17 mouse cellular contexts compared by ENCODE assay signal in genomic region chr5:89277049-89277448, GRCm38 (mm10).
DNase-seq lines count a peak whose midpoint lies in the region; ATAC-seq and TF ChIP-seq lines count a peak whose summit lies in the region.
"Had no signal": no experiment of that assay in that cellular context is flagged by ENCODE, and none has a peak within 500 bp of the region (broad histone marks: within the 10 kb centered on the region; RNA-seq: fewer than 3 reads in every experiment).

No protein-coding gene starts in this region.

- ATAC-seq in intestine, embryonic 14.5 days (replicated peaks; ENCODE audit: low FRiP score, low TSS enrichment, low read depth), result 0 out of 2 replicates have a peak, but pooled peaks have one; percentile 26
- no peak for ATAC-seq in intestine, postnatal 0 days
- peak; percentile 71 for ATAC-seq in lung, postnatal 0 days
- no peak for ATAC-seq in forebrain, postnatal 0 days
- ATAC-seq in midbrain, postnatal 0 days (ENCODE audit: low FRiP score), result no peak
- ATAC-seq: forebrain, embryonic 15.5 days had no signal

- H3K4me1 ChIP-seq in intestine, embryonic 14.5 days (replicated peaks; ENCODE audit: control insufficient read depth, insufficient read depth, low read length), result no peaks in the 10 kb centered on the region
- H3K4me1 ChIP-seq in intestine, postnatal 0 days (replicated peaks; ENCODE audit: control insufficient read depth, insufficient read depth, low read length), result no peaks in the 10 kb centered on the region
- no peaks in the 10 kb centered on the region for H3K4me1 ChIP-seq in lung, postnatal 0 days (ENCODE audit: insufficient read depth, low read depth, low read length)
- H3K4me1 ChIP-seq in forebrain, postnatal 0 days (ENCODE audit: insufficient read depth), result no peaks in the 10 kb centered on the region
- no peaks in the 10 kb centered on the region for H3K4me1 ChIP-seq in midbrain, postnatal 0 days (ENCODE audit: insufficient read depth, low read length)
- H3K4me1 ChIP-seq: embryonic facial prominence, embryonic 15.5 days; forebrain, embryonic 15.5 days; heart, embryonic 10.5 days; neural tube, embryonic 13.5 days had no signal

- H3K36me3 ChIP-seq in intestine, embryonic 14.5 days (ENCODE audit: control insufficient read depth, insufficient read depth, low read length), result no peaks in the 10 kb centered on the region
- no peaks in the 10 kb centered on the region for H3K36me3 ChIP-seq in intestine, postnatal 0 days (ENCODE audit: control insufficient read depth, insufficient read depth)
- no peaks in the 10 kb centered on the region for H3K36me3 ChIP-seq in lung, postnatal 0 days (ENCODE audit: insufficient read depth, low read length)
- H3K36me3 ChIP-seq in forebrain, postnatal 0 days (ENCODE audit: insufficient read depth), result no peaks in the 10 kb centered on the region
- H3K36me3 ChIP-seq in midbrain, postnatal 0 days (ENCODE audit: insufficient read depth, low read length), result no peaks in the 10 kb centered on the region
- H3K36me3 ChIP-seq: embryonic facial prominence, embryonic 15.5 days; forebrain, embryonic 15.5 days; heart, embryonic 10.5 days; neural tube, embryonic 13.5 days had no signal

- no peak for TF ChIP-seq EP300 in lung, postnatal 0 days (IDR thresholded peaks at IDR 0.05)

- no peak overlapping the region for H3K4me3 ChIP-seq in intestine, embryonic 14.5 days (ENCODE audit: low read depth, low read length)
- no peak overlapping the region for H3K4me3 ChIP-seq in intestine, postnatal 0 days (ENCODE audit: low read depth, low read length)
- H3K4me3 ChIP-seq in lung, postnatal 0 days (ENCODE audit: low read depth, low read length), result no peak overlapping the region
- no peak overlapping the region for H3K4me3 ChIP-seq in forebrain, postnatal 0 days (ENCODE audit: low read depth, low read length)
- H3K4me3 ChIP-seq in midbrain, postnatal 0 days (ENCODE audit: low read depth, low read length), result no peak overlapping the region
- H3K4me3 ChIP-seq: embryonic facial prominence, embryonic 15.5 days; forebrain, embryonic 15.5 days; heart, embryonic 10.5 days; neural tube, embryonic 13.5 days had no signal

- DNase-seq in intestine, embryonic 14.5 days (ENCODE audit: low spot score), result no peak
- DNase-seq in lung, adult 18-20 months, result peak; percentile 35 to 51
- DNase-seq in lung, postnatal 14 days, result no peak
- peak; percentile 52 for DNase-seq in lung, postnatal 0 days (ENCODE audit: low spot score)
- peak; percentile 13 for DNase-seq in yolk sac, embryonic 10.5 days (ENCODE audit: low spot score)
- DNase-seq in forebrain, postnatal 0 days, result no peak
- DNase-seq in midbrain, postnatal 0 days (ENCODE audit: low spot score), result no peak
- DNase-seq: cerebellum, adult 8-10 months; gastrocnemius, postnatal 10 days; heart, postnatal 36 days; layer of hippocampus, adult 9-11 months; thymus, postnatal 14 days had no signal

- H3K27me3 ChIP-seq in intestine, embryonic 14.5 days (replicated peaks; ENCODE audit: control insufficient read depth, insufficient read depth, low read length), result no peaks in the 10 kb centered on the region
- H3K27me3 ChIP-seq in intestine, postnatal 0 days (replicated peaks; ENCODE audit: control insufficient read depth, insufficient read depth, low read length), result no peaks in the 10 kb centered on the region
- no peaks in the 10 kb centered on the region for H3K27me3 ChIP-seq in lung, postnatal 0 days (replicated peaks; ENCODE audit: insufficient read depth, low read length)
- no peaks in the 10 kb centered on the region for H3K27me3 ChIP-seq in forebrain, postnatal 0 days (ENCODE audit: insufficient read depth, low read length)
- H3K27me3 ChIP-seq in midbrain, postnatal 0 days (ENCODE audit: insufficient read depth, low read length), result no peaks in the 10 kb centered on the region
- H3K27me3 ChIP-seq: embryonic facial prominence, embryonic 15.5 days; forebrain, embryonic 15.5 days; neural tube, embryonic 13.5 days had no signal

- H3K9me3 ChIP-seq in intestine, embryonic 14.5 days (ENCODE audit: control insufficient read depth, low read length), result no peaks in the 10 kb centered on the region
- no peaks in the 10 kb centered on the region for H3K9me3 ChIP-seq in intestine, postnatal 0 days (ENCODE audit: control insufficient read depth)
- H3K9me3 ChIP-seq in lung, postnatal 0 days (ENCODE audit: low read length), result no peaks in the 10 kb centered on the region
- H3K9me3 ChIP-seq in forebrain, postnatal 0 days (ENCODE audit: low read length), result no peaks in the 10 kb centered on the region
- H3K9me3 ChIP-seq in midbrain, postnatal 0 days (ENCODE audit: low read length), result no peaks in the 10 kb centered on the region
- H3K9me3 ChIP-seq: embryonic facial prominence, embryonic 15.5 days; forebrain, embryonic 15.5 days; heart, embryonic 10.5 days; neural tube, embryonic 13.5 days had no signal

- H3K4me2 ChIP-seq in intestine, embryonic 14.5 days (ENCODE audit: low read length), result no peak overlapping the region
- no peak overlapping the region for H3K4me2 ChIP-seq in intestine, postnatal 0 days (replicated peaks; ENCODE audit: low read depth)
- no peak overlapping the region for H3K4me2 ChIP-seq in lung, postnatal 0 days (replicated peaks; ENCODE audit: low read depth, low read length)
- H3K4me2 ChIP-seq in forebrain, postnatal 0 days (ENCODE audit: low read depth), result no peak overlapping the region
- H3K4me2 ChIP-seq in midbrain, postnatal 0 days (ENCODE audit: low read depth, low read length, poor library complexity, severe bottlenecking), result no peak overlapping the region
- H3K4me2 ChIP-seq: embryonic facial prominence, embryonic 15.5 days; forebrain, embryonic 15.5 days; neural tube, embryonic 13.5 days had no signal

- TF ChIP-seq CTCF in intestine, postnatal 0 days (IDR thresholded peaks at IDR 0.05; ENCODE audit: low read depth), result no peak
- no peak for TF ChIP-seq CTCF in lung, postnatal 0 days (IDR thresholded peaks at IDR 0.05)
- no peak for TF ChIP-seq CTCF in forebrain, postnatal 0 days (IDR thresholded peaks at IDR 0.05; ENCODE audit: low read depth)
- TF ChIP-seq CTCF in midbrain, postnatal 0 days (IDR thresholded peaks at IDR 0.05), result no peak

- no peak overlapping the region for H3K9ac ChIP-seq in intestine, embryonic 14.5 days (ENCODE audit: low read length)
- no peak overlapping the region for H3K9ac ChIP-seq in intestine, postnatal 0 days (ENCODE audit: low read depth, low read length)
- no peak overlapping the region for H3K9ac ChIP-seq in lung, postnatal 0 days (replicated peaks; ENCODE audit: low read depth)
- H3K9ac ChIP-seq in forebrain, postnatal 0 days, result no peak overlapping the region
- H3K9ac ChIP-seq in midbrain, postnatal 0 days (replicated peaks; ENCODE audit: low read length, poor library complexity, severe bottlenecking), result no peak overlapping the region
- H3K9ac ChIP-seq: embryonic facial prominence, embryonic 15.5 days; forebrain, embryonic 15.5 days; neural tube, embryonic 13.5 days had no signal

- H3K27ac ChIP-seq in intestine, embryonic 14.5 days (ENCODE audit: low read depth), result no peak overlapping the region
- H3K27ac ChIP-seq in intestine, postnatal 0 days (ENCODE audit: low read depth, low read length), result no peak overlapping the region
- peak overlapping the region; percentile 34; the same call in 1 of the 2 replicates for H3K27ac ChIP-seq in lung, postnatal 0 days (ENCODE audit: low read length)
- no peak overlapping the region for H3K27ac ChIP-seq in forebrain, postnatal 0 days (ENCODE audit: low read depth, low read length)
- H3K27ac ChIP-seq in midbrain, postnatal 0 days (ENCODE audit: low read depth, low read length), result no peak overlapping the region
- H3K27ac ChIP-seq: embryonic facial prominence, embryonic 15.5 days; forebrain, embryonic 15.5 days; heart, embryonic 10.5 days; neural tube, embryonic 13.5 days had no signal

- 72% methylated on average over 2 of the region's 2 CpGs for WGBS in intestine, embryonic 14.5 days
- WGBS in intestine, postnatal 0 days, result 55% methylated on average over 2 of the region's 2 CpGs
- WGBS in lung, postnatal 0 days, result 51% methylated on average over 2 of the region's 2 CpGs
- WGBS in forebrain, postnatal 0 days, result 89% methylated on average over 2 of the region's 2 CpGs
- 83% methylated on average over 2 of the region's 2 CpGs for WGBS in midbrain, postnatal 0 days

Comparison
In these comparisons a context has a peak if more than half of its experiments do, and no peak if none do; other contexts are left out.
1. ATAC-seq: peak in intestine, embryonic 14.5 days (single experiment) and lung, postnatal 0 days (single experiment); none in intestine, postnatal 0 days (single experiment), forebrain, postnatal 0 days (single experiment) and midbrain, postnatal 0 days (single experiment).
2. DNase-seq: peak in lung, adult 18-20 months (2 of 2), lung, postnatal 0 days (single experiment) and yolk sac, embryonic 10.5 days (single experiment); none in intestine, embryonic 14.5 days (single experiment), lung, postnatal 14 days (single experiment), forebrain, postnatal 0 days (single experiment) and midbrain, postnatal 0 days (single experiment).